Mouse (Mus musculus) c-Kit-negative CD71-positive TER-119-positive erythroid progenitor cells, embryonic 14.5 days (primary cell): ENCODE results near the gene Rpsa.
"Not testable (repeated sequence)": the region's sequence is repeated elsewhere in the genome, so short reads cannot be mapped to it uniquely, and the experiment has no call there.

Experiments used
- DNase-seq: peaks from one replicate; pipeline ENCODE4 v3.0.0-alpha.2; 2013; ENCODE audit warnings: low read depth, low spot score

The Rpsa gene

DNA sequence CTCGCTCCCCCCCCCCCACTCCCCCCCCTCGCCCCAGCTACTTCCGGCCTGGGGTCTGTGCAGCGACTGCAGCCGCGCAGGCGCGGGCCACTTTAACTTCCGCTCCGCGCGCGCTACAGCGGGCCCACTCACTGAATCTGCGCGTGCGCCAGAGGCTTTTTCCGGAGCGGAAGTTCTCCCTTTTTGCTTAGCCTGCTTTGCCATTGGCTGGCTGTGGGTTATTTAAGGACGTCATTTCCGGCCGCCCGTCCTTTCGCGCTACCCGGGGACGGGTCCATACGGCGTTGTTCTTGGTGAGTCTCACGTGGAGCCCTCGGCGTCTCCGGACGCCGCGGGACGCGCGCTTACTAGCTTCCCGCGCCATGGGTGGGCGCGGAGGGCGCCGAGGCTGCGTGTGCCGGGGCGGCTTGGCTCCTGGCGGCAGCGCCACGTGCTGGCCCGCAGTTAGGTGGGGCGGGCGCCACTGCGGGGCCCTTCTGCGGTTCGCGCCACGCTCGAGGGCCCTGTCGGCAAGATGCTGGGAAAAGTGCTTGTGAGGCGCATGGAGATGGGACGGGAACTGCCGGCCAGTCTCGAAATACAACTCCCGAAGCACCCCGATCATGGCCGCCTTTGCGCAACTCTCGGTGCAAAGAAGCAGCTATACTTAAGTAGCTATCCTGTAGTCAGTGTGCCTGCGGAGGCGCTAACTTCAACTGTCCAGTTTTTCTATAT lies at the start of gene Rpsa:
Gene Rpsa (plus strand): TSS at position 152 of the 714 bp plus-strand sequence.
- peak; percentile 91 for DNase-seq

DNA sequence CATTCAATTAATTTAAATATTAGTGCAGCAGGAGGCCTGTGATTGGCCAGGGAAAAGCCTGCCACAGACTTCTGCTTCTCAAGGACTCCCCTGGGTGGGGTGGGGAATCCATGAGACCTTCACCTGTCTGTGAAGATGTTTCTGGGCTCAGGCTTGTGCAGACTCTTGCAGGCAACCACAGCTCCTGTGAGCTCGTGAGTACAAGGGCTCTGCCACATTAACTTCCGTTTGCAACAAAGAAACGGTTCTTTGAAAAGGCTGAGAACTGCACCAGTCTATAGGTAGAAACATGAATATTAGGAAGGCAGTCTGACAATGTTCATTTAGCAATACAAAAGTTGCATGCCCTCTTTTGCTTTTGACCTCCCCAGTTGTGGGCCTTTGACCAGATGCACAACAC lies 49.2 kb upstream of the Rpsa start:
- no peak for DNase-seq

DNA sequence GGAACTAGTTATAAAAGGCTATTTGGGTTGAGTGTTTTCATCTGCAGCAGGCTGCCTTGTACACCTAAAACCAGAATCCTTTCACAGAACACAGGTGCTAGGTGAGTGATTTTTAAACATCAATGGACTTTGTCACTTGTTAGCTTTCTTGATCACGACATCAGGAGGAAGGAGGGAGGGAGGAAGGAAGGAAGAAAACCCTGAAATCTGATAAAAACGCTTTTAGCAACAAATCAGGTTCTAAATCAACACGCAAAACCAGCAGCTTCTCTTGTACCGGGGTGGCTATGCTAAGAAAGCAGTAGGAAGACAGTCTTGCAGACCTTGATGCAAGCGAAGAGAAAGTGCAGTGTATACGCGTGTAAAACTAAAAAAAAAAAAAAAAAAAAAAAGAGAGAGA lies 47.6 kb upstream of the Rpsa start:
- DNase-seq = no peak

DNA sequence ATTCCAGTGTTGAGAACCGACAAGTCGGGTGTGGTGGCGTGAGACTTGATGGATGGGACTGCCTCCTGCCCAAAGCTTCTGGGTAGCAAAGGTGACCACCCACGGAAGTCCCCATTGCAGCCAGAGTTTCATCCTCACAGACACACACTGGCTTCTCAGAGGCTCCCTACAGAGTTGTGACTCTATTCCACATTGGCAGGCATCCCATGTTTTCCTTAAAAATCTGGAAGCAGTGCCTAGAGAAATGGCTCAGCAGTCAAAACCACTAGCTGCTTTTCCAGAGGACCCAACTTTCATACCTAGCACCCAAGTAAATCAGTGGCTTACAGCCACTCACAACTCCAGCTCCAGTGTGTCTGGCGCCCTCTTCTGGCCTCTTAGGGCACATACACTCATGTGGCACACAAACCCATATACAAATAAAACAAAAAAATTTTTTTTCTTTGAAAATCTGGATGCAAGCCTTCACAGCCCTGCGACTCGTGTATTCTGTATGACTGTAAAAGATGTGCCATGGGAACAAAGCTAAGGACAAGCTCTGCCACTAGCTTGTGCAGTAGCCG lies 46.9 kb upstream of the Rpsa start:
- no peak for DNase-seq

DNA sequence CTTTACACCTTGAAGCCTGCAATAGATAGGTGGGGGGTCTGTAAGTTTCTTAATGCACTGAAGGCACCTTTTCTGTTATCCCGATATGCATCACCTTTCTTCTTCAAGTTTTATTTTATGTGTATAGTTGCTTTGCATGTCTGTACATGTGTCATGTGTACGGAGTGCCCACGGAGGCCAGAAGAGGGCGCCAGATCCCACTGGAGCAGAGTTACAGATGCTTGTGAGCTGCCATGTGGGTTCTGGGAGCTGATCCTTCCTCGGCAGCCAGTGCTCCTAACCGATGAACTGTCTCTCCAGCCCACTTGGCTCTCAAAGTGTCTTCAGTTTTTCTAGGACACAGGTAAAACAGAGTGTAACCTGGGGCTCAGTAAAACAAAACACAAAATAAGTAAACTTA lies 46.2 kb upstream of the Rpsa start:
- DNase-seq = no peak

DNA sequence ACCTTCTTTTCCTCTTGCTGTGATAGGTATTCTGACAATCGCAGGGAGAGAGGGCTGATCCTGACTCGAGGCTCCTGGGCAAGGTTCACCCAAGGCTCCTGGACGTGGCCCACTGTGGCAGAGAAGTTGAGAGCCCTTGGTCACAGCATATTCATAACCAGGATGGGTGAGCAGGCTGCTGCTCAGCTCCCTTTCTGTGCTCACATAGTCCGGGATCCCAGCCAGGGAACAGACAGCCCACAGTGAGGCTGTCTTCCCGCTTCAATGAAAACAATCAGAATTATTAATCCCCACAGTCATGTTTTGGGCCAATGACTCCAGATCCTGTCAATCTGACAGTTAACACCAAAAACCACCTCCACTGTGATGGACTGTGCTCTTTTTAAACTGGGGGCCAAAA lies 45.5 kb upstream of the Rpsa start:
- no peak for DNase-seq

DNA sequence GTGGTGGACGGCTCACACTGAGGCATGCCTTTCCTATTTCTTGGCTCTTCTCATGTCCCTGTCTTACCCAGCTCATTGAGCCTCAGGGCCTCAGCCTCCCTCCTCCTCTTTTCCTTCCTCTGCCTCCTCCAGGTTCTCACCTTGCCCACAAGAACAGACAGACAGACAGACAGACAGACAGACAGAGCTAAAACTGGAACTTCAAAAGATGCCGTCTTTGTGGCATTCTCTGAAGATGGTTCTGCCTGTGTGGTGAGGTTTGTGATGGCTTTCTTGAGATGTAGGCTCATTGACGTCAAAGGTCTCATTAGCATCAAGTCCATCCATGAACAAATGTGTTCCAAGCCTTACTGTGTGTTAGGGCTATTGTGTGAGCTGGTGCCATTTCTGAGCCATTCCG lies 44.8 kb upstream of the Rpsa start:
- no peak for DNase-seq

DNA sequence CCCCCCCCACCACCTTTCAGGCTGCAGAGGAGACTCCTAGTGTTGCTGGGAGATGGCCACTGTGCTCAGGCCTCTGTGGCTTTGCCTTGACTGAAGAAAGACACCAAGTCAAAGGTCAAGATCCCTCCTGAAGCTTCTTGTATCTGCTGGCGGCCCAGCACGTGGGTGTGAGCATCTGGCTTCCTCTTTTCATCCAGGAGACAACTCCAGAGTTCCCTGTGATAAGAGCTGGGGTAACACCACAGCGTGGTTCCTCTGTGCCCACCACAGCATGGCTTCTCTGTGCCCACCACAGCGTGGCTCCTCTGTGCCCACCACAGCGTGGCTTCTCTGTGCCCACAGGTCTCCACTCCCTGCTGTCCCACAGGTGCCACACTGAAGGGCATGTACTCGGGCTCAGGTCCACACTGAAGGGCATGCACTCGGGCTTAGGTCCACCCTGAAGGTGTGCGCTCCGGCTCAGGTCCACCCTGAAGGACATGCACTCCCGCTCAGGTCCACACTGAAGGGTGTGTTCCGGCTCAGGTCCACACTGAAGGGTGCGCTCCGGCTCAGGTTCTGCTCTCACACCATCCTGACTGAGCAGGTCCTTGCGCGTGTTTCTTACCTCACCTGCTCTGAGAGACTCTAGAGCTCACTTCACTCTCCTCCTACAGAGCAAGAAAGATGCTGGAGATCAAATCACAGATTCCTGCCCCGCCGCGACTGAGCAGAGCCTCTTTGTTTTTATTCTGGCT lies 44.2 kb upstream of the Rpsa start:
- no peak for DNase-seq

DNA sequence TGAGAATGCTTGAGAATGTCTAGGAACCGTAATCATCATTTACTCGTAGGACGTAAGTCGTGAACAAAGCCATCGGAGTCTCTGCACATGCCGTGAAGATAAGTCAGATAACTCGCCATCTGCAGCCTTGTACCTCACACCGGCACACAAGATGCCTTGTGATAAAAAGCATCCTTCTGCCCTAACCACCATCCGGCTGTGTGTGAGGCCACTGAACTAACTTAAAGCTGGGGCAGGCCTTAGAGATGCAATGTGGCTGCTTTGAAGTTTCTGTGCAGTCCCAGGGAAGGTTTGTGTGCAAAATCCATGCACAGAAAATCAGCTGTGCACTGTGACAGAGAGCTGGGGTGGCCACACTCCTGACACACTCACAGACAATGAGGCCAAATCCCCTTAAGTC lies 43.1 kb upstream of the Rpsa start:
- no peak for DNase-seq

DNA sequence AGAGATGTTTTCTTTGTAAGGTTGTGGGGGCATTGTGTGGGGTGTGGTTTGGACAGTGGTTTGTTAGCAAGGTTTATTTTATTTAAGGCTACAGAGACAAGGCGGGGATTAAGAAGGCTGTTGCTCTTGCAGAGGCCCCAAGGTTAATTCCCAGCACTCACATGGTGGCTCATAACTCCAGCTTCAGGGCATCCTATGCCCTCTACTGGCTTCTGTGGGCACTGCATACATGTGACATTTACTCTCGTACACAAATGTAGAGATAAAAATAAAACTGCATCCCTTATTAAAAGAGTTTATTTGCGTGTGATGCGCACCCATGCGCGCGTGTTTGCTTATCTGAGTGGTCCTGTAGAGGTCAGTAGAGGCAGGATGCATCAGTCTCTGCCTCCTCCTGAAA lies 38.4 kb upstream of the Rpsa start:
- DNase-seq = no peak

DNA sequence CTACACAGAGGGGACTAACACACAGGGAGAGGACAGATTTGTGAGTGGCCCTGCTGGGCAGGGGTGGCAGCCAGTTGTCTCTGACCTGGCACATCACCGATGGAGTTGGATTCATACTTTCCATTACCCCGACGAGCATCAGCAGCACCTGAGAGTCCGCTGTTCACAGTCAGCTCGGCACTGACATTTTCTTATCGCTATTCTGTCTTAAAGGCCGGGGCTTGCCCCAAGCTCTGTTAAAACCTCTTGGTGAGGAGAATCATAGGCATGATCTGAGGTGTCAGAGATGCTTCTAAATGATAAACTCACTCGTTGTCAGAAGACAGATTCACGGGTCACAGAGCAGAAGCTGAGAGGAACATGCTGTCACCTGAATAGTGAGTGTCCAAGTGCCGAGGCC lies 36.4 kb upstream of the Rpsa start:
- no peak for DNase-seq

DNA sequence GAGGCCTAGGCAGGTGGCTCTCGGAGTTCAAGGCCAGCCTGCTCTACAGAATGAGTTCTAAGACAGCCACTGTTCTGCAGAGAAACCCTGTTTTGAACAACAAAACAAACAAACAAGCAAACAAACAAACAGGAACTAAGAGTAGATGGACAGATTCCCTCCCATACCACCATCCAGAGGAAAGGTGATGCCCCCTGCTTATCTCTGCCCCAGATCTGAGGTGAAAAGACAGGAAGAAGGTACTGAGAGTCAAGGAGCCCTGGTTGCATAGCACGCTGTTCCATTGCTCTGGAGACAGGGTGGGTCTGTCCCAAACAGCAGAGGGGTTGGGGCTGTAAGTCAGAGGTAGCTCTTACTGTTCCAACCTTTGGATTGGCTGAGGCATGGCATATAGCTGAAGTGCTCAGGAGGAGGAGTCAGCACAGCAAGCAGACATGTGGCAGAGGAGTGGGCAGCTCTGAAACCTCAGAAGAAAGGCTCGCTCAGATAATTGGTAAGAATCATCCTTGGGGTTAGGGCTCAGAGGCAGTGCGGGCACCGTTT lies 35.7 kb upstream of the Rpsa start, which contains the start of gene Ccr8:
Gene Ccr8 (plus strand): TSS at position 419 of the 543 bp plus-strand sequence.
- DNase-seq = no peak

DNA sequence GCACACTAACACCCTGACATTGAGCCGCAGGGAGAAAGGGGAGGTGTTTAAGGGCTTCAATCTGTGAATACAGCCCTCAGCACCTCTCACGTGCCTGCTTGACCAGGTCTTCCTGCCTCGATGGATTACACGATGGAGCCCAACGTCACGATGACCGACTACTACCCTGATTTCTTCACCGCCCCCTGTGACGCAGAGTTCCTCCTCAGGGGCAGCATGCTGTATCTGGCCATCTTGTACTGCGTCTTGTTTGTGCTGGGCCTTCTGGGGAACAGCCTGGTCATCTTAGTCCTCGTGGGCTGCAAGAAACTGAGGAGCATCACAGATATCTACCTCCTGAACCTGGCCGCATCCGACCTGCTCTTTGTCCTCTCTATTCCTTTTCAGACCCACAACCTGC lies 33.8 kb upstream of the Rpsa start:
- DNase-seq = no peak

DNA sequence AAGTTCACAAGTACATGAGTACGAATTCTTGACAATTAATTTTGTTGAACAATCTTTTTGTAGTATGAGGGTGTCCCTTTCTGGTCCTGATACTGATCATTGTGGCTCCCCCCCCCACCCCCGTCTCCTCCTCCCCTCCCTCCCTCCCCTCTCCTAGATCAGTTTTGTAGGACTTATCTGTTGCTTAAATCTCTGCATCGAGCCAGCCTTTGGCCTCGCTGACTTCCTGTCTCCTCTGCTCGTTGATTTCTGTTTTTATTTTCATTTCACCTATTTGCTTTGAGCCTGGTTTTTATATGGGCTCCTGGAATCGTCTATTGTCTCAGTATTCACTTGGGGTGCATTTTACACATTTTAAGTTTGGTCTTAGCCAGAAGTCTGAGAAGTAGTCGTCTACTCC lies 31.6 kb upstream of the Rpsa start:
- DNase-seq = no peak

DNA sequence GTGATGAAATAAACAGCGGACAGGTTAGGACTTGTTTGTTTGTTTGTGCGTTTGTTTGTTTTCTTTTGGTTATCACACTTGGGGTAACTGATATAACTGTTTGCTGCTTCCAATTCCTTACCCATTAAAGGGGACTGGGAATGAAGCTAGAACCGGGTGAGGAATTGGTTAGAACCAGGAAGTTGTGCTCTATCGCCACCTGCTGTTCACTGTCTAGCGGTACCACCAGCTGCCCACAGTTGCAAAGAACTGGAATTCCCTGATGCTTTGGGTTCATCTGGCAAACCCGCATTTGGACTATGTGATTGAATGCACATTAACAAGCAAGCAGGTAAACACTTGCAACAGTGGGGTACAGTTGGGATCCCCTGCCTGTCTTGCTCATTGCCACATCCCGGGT lies 28.8 kb upstream of the Rpsa start:
- no peak for DNase-seq

DNA sequence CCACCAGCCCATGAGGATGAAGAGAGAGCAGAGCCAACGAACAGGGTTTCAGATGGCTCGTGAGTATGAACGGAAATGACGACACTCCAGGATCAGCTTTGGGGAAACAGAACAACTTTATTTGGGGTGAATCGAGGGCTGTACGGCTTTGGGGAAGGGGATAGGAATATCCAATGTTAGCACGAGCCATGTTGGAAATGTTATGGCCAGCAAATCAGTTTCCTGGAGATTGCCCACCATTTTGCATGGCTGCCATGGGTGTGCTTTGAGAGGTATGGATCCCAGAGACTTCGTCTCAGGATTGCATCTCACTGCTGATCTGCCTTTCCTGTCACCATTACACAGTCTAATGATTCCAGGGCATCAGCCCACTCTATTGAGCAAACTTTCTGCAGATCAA lies 28.2 kb upstream of the Rpsa start:
- DNase-seq = no peak

DNA sequence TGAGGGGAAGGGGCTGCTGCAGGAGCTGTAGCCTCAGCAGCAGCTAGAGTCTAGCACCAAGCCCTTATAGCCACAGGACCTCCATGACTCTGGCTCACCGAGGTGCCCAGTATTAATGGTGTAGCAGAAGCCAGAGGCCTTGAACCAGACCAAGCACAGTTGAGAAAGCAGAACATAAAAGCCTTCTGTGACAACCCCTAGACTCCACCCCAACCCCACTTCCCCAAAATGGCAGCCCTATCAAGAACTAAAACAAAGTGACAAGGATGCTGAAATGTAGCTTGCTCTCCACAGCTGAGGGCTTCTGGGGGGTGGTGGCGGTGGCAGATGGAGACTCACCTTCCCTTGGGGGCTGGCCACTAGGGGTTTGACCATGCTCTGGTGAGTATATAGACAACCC lies 26.3 kb upstream of the Rpsa start:
- no peak for DNase-seq

DNA sequence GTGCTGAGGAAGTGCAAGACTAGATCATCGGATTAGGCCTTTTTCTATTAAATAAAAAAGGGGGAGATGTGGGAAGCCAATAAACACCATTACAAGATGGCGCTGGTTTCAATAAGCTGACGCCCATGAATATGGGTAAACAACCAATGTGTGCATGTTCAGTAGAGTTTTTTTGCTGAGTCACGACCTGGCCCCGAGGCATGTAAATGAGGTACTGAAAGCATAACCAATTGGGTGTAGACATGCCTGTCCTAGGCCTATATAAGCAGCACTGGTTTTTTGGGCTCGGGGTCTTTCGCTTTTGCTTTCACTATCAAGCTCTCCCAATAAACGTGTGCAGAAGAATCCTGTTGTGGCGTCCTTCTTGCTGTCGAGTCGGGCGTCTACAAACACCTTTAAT lies 18.5 kb upstream of the Rpsa start:
- not testable (repeated sequence) for DNase-seq

DNA sequence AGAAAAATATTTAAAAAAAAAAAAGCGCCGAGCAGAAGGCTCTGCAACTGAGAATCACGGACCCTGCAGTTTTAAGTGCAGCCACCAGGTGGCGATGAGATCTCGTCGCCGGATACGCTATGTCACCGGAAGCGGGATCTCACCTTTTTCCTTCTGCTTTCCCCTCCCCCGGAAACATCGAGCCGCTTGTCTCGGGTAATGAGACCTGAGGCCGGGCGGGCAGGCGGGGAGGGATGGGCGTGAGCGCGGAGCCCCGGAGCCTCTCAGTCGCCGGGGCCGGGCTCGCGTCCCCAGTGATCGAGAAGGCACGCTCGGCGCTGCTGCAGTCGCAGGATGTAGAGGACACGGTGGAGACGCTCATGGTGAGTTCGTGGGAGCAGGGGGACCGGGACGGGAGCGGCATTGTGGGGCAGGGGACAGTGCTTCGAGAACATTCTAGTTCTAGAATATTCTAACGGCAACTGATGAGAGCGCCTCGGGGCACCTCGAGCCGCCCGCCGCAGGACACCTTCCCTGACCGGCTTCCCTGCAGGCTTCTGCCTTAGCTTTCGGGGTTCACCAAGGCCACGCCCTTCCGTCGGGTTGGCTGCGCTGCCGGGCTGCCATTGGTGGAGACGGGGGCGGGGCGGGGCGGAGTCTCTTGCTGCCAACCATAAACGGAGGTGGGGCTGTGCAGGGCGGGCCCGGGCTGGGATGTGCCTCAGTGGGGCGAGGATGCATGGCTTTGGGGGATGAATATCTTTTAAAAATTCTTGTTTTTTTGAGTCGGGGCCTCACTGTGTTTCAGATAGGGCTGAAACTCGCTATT lies 17.1 kb upstream of the Rpsa start, which contains the start of gene Slc25a38:
Gene Slc25a38 (plus strand): TSS at position 164 of the 808 bp plus-strand sequence.
- peak; percentile 95 for DNase-seq

DNA sequence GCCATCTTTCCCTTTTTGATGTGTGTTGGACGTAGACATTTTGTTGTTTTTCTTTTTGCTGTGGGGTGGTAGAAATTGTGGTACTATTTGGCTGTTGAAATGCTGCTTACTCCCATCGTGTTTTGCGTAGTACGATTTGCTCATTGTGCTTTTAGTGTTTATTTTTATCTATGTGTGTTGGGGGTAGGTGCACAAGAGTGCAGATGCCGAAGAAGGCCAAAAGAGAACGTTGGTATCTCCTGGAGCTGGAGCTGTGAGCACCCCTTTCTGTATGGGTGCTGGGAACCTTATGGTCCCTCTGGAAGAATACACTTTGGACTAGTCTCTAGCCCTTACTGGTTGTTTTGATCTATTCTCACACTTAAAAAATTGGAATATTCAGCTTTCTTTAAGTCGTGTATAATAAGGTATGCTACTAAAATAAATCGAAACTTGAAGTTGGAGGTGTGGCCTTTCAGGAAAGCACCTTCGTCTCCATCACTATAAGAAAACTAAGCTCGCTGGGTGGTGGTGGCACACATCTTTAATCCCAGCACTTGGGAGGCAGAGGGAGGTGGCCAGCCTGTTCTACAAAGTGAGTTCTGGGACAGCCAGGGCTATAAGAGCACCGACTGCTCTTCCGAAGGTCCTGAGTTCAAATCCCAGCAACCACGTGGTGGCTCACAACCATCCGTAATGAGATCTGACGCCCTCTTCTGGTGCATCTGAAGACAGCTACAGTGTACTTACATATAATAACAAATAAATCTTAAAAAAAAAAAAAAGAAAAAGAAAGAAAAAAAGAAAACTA lies 16.1 kb upstream of the Rpsa start:
- no peak for DNase-seq

DNA sequence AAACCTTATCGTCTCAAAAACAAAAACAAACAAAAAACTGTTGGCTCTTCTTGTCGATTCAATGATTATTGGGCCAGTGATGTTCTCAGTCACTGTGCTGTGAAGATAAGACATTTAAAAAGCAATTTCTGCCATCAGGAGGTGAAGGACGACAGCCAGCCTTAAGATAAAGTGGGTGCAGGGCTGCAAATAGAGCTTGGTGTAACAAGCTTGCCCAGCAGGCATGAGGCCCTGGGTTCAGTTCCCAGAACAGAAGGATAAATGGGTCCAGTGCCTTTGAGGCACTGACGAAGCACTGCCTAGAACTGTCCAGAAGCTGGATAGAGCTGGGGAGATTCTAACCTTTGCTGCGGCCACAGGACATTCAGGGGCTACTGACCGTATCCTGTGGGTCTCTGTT lies 15.0 kb upstream of the Rpsa start:
- DNase-seq = peak; percentile 62
